Mouse (Mus musculus) intestine, postnatal 0 days (tissue): ENCODE results near the gene Suox. TPM values are rescaled to one million over a fixed set of nuclear protein-coding genes. Genes with fewer than 3 reads are reported as not detected.
"Not testable (repeated sequence)": the region's sequence is repeated elsewhere in the genome, so short reads cannot be mapped to it uniquely, and the experiment has no call there.

Source experiments
- ATAC-seq: fragments of 200-750 bp; cut with Nextera tagmentation; 2 replicates; pipeline ENCODE4 v1.8.0; 2017; ENCODE audit warnings: mild to moderate bottlenecking, moderate TSS enrichment, moderate library complexity
- H3K27ac ChIP-seq: fragments of 300-500 bp; sonication (generic); 2 replicates; pipeline ENCODE4 v1.5.1; 2014; ENCODE audit warnings: mild to moderate bottlenecking, low read depth, low read length, moderate library complexity
- H3K27me3 ChIP-seq: fragments of 300-500 bp; sonication (generic); replicated peaks from 2 replicates; pipeline ENCODE4 v1.6.1; 2014; ENCODE audit warnings: low read length, mixed read lengths; ENCODE audit not compliant: control insufficient read depth, insufficient read depth
- H3K36me3 ChIP-seq: fragments of 300-500 bp; sonication (generic); 2 replicates; pipeline ENCODE4 v1.6.1; 2014; ENCODE audit warnings: mild to moderate bottlenecking, moderate library complexity; ENCODE audit not compliant: control insufficient read depth, insufficient read depth
- H3K4me1 ChIP-seq: fragments of 300-500 bp; sonication (generic); replicated peaks from 2 replicates; pipeline ENCODE4 v1.6.1; 2014; ENCODE audit warnings: antibody characterized with exemption, low read length, mixed read lengths; ENCODE audit not compliant: control insufficient read depth, insufficient read depth
- H3K4me2 ChIP-seq: fragments of 300-500 bp; sonication (generic); replicated peaks from 2 replicates; pipeline ENCODE4 v1.6.1; 2014; ENCODE audit warnings: low read depth, mild to moderate bottlenecking, moderate library complexity
- H3K4me3 ChIP-seq: fragments of 300-500 bp; sonication (generic); 2 replicates; pipeline ENCODE4 v1.5.1; 2014; ENCODE audit warnings: low read depth, low read length
- H3K9ac ChIP-seq: fragments of 300-500 bp; sonication (generic); 2 replicates; pipeline ENCODE4 v1.6.1; 2014; ENCODE audit warnings: mild to moderate bottlenecking, low read depth, low read length
- H3K9me3 ChIP-seq: fragments of 300-500 bp; sonication (generic); 2 replicates; pipeline ENCODE4 v1.6.1; 2016; ENCODE audit warnings: mixed run types; ENCODE audit not compliant: control insufficient read depth
- CTCF ChIP-seq: sonication (generic); IDR thresholded peaks from 2 replicates; pipeline ENCODE4 v1.5.1; 2016; ENCODE audit warnings: low read depth, mild to moderate bottlenecking, control low read depth, antibody characterized with exemption, moderate library complexity
- WGBS: fragments of 180-500 bp; shearing (Covaris S2); extraction: QIAGEN DNeasy Blood & Tissue Kit; methylation state at CpG from one replicate; pipeline ENCODE4 v1.1.7; 2014; 5-methylcytosine and 5-hydroxymethylcytosine counted together
- polyA plus RNA-seq: library from polyadenylated mRNA; unstranded; fragments of >200 nt; fragmentation: Nextera tagmentation; extraction: Ambion mirVana; gene quantifications from 2 replicates; pipeline ENCODE4 v1.2.1, GENCODE M21; 2015

Gene Suox
- polyA plus RNA-seq, 1 experiment from 2014 or later, result 5.1 TPM

DNA sequence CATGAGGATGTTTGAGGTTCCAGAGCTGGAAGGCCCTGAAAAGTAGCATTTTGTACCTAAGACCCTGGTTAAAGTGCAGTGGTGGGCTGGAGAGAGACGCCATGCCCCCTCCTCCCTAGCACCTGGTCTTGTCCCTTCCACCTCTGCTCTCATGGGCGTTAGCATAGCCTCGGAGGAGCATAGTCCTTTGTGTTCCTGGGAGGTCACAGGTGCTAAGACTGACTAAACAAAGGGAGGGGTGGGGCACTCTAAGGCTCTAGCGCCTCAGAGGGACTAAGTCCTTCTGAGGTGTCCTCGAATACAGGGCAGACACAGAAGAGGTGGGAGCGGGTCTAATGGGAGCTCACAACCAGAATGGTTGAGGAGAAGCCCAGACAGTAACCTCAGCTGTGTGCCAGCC, 42.3 kb downstream of the Suox start:
- no peak overlapping the region for H3K27ac ChIP-seq
- H3K4me2 ChIP-seq, result no peak overlapping the region
- no peaks in the 10 kb centered on the region for H3K27me3 ChIP-seq
- no peaks in the 10 kb centered on the region for H3K4me1 ChIP-seq
- WGBS, result 16% methylated on average over 6 of the region's 6 CpGs
- H3K9me3 ChIP-seq, result no peaks in the 10 kb centered on the region
- TF ChIP-seq CTCF, result no peak
- no peak overlapping the region for H3K4me3 ChIP-seq
- no peak overlapping the region for H3K9ac ChIP-seq
- no peak for ATAC-seq
- H3K36me3 ChIP-seq, result 0 out of 2 replicates have a peak, but pooled peaks cover 6% of the 10 kb centered on the region

DNA sequence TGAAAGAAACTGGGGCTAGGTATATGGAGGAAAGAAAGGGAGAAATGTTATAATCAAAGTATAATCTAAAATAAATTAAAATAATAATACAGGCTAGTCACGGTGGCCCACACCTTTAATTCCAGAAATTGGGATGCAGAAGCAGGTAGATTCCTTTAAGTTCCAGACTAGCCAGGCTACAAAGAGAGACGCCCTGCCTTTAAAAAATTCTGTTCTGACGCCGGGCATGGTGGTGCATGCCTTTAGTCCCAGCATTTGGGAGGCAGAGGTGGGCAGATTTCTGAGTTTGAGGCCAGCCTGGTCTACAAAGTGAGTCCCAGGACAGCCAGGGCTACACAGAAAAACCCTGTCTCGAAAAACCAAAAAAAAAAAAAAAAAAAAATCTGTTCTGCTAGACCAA, 43.6 kb downstream of the Suox start:
- not testable (repeated sequence) for H3K4me1 ChIP-seq, ATAC-seq, H3K27me3 ChIP-seq, H3K4me2 ChIP-seq, H3K36me3 ChIP-seq, H3K9ac ChIP-seq, H3K4me3 ChIP-seq, H3K9me3 ChIP-seq, H3K27ac ChIP-seq
- 91% methylated on average over 5 of the region's 5 CpGs for WGBS

DNA sequence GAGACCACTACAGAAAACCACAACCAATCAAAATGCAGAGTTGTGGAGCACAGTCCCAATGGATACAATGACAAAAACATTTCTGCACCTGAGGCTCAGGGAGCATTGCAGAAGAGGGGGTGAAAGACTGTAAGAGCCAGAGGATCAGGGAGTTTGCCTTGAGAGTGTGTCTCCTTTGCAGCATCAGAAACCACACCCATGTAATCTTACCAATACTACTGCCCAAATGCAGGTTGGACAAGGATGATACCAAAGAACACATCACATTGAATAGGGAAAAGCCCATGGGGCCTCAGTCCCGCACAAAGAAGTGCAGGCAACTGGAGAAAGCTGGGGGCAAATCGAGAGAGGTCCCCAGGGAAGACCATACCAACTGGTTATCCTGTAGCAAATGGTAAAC, 44.1 kb downstream of the Suox start:
- Histone ChIP-seq H3K27ac (no peak overlapping the region), H3K36me3 (0 out of 2 replicates have a peak, but pooled peaks cover 9% of the 10 kb centered on the region), H3K4me3 (no peak overlapping the region), H3K9me3 (no peaks in the 10 kb centered on the region), H3K27me3 (no peaks in the 10 kb centered on the region), H3K4me2 (no peak overlapping the region), H3K4me1 (no peaks in the 10 kb centered on the region), H3K9ac (no peak overlapping the region)
- 91% methylated on average over 2 of the region's 2 CpGs for whole genome bisulfite sequencing
- TF ChIP-seq CTCF, result no peak
- ATAC-seq, result no peak

DNA sequence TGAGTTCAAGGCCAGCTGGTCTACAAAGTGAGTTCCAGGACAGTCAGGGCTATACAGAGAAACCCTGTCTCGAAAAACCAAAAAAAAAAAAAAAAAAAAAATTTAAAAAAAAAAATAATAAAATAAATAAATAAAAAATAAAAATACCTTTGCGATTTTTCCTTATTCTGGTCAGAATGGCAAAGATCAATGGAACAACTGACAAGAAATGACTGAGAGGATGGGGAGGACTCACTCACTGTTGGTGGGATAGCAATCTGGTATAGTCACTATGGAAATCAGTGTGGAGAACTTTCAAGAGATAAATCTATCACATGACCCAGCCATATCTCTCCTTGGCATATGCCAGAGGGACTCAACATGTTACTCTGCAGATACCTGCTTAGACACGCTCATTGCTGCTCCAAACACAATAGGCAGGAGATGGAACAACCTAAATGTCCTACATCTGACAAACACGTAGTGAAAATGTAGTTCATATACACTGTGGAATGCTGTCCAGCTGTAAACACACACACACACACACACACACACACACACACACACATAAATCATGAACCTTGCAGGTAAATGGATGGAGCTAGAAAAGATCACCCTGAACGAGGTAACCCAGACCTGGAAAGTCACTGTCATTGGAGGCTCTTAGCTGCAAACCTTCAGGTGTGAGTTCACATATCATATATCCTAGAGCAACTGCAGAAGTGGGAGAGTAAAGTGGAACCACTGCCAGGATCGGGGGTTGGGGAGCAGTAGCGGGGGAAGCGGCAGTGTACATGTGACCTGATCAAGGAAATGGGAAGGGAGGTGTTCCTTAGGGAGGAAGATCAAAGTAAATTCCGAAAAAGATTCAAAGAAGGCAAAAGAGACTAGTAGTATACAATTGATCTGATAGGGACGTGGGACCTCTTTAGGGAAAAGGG, 46.2 kb downstream of the Suox start:
- H3K36me3 ChIP-seq, result peaks cover 20% of the 10 kb centered on the region
- WGBS, result 81% methylated on average over 10 of the region's 10 CpGs
- no peak for ATAC-seq
- H3K9ac ChIP-seq, result no peak overlapping the region
- no peak overlapping the region for H3K4me3 ChIP-seq
- H3K27me3 ChIP-seq, result no peaks in the 10 kb centered on the region
- H3K4me2 ChIP-seq, result no peak overlapping the region
- H3K27ac ChIP-seq, result no peak overlapping the region
- no peaks in the 10 kb centered on the region for H3K9me3 ChIP-seq
- no peak for TF ChIP-seq CTCF
- H3K4me1 ChIP-seq, result no peaks in the 10 kb centered on the region

DNA sequence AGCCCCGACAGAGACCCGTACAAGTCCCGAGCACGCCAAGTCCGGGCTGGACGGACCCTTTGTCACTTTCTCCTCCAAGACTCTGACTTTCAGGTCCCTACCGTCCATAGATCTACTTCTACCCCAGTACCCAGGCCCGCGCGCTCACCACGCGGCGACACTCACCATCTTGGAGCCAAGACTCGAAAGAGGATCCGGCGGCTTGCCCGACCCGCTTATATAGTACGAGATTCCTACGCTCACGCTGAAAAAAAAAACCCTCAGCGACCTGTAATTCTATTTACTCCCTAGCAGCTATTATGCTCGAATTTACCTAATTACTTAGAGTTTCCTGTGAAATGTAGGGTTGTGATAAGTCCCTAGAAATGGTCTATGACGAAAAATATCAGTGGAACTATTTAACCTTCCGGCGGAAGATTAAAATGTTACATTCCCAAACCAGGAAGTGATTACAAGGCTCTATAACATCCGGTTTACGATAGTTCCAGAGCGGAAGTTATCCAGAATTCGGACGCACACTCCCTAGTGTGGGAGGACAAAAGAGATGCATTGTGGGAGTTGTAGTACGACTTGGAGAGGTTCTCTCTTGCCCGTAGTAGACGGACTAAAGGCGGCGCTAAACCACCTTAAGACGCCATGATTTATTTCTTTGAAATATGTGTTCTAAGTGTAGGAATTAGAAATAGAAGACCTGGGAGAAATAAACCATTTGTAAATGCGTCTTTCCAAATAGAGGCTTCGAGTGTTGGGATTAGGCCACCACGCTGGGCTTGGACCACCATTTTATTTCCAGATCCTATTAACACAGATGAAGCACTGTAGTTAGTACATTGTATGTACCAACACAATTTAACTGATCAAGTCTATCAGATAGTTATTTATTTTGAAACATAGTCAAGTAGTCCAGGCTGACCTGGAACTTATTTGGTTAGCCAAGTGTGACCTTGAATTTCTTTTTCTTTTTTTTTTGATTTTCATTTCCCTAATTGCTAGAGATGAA, 47.3 kb downstream of the Suox start, which contains the start of gene Rps26:
Rps26 (minus strand) TSS at position 437 of the 1,000 bp plus-strand sequence.
- Histone ChIP-seq H3K4me3 (peak within 1 kb of the TSS; percentile 86), H3K36me3 (peaks cover 20% of the 10 kb centered on the region), H3K27me3 (no peaks in the 10 kb centered on the region), H3K9ac (peak within 1 kb of the TSS; percentile 89), H3K4me2 (peak within 1 kb of the TSS; percentile 79), H3K9me3 (no peaks in the 10 kb centered on the region), H3K4me1 (no peaks in the 10 kb centered on the region), H3K27ac (peak within 1 kb of the TSS; percentile 46; the same call in 1 of the 2 replicates)
- ATAC-seq, result peak; percentile 99
- 2% methylated on average over 40 of the region's 40 CpGs for WGBS
- peak; percentile 70 for TF ChIP-seq CTCF
